Mouse (Mus musculus) erythroblast, adult 5-6 weeks (primary cell): ENCODE results near the gene Klk1b8. TPM values are rescaled to one million over a fixed set of nuclear protein-coding genes. Genes with fewer than 3 reads are reported as not detected.
"Not testable (repeated sequence)": the region's sequence is repeated elsewhere in the genome, so short reads cannot be mapped to it uniquely, and the experiment has no call there.

ENCODE experiments used
- ATAC-seq: replicated peaks from 2 replicates; pipeline ENCODE4 v1.8.0; 2016; ENCODE audit warnings: moderate number of reproducible peaks, mild to moderate bottlenecking, moderate TSS enrichment, inconsistent platforms; ENCODE audit not compliant: poor library complexity, low FRiP score, severe bottlenecking
- total RNA-seq, 2 experiments: library from RNA; stranded (forward) in 1 of 2; stranded (reverse) in 1 of 2; fragments of 150-400 nt in 1 of 2; fragments of 200-764, 138-1000 nt in 1 of 2; gene quantifications; 2 replicates each; pipeline versions ENCODE4 v1.2.3 to v1.2.4; 2015 to 2017; ENCODE audit warnings: low replicate concordance in 2 of 2

The Klk1b8 gene
- total RNA-seq, 2 experiments from 2014 or later, result not detected

DNA sequence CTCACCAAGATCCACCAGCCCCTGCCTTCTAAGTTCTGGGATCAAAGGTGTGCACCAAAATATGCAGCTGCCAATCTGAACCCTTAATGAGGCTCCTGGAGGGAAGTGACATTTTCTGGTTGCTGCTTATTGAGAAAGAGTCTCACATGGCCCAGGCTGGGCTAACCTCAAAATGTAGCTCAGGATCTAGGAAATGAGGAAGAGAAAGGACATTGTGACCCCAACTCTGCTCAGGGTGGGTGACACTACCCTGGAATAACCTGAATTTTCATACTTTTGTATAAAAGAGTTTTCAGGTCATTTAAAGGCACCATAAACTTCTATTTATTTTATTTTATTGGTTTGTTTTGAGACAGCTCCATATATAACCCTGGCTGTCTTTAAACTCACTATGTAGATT, 35.2 kb downstream of the Klk1b8 start:
- no peak for ATAC-seq

DNA sequence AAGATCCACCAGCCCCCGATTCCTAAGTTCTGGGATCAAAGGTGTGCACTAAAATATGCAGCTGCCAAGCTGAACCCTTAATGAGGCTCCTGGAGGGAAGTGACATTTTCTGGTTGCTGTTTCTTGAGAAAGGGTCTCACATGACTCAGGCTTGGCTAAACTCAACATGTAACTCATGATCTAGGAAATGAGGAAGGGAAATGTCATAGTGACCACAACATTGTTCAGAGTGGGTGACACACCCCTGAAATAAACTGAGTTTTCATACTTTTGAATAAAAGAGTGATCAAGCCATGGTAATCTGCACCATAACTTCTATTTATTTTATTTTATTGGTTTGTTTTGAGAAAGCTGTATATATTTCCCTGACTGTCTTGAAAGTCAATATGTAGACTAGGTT, 44.4 kb downstream of the Klk1b8 start:
- not testable (repeated sequence) for ATAC-seq

DNA sequence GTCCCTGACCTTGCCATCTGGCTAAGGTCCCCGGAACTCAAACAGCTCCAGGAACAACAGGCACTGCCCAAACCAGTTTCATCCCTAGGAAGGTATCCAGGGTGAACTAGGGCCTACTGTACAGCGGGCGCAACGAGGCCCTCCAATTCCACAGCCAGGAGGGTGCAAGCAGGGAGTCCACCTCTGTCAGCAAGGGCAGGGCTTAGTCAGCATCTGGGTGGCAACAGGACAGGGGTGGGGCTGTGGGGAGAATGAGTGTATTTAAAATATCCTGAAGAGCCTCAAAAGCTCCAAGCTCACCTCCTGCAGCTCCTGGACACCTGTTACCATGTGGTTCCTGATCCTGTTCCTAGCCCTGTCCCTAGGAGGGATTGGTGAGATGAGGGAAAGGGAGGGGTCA, 45.1 kb downstream of the Klk1b8 start, which contains the start of gene Klk1b11:
Gene Klk1b11 (plus strand): TSS at position 301 of the 400 bp plus-strand sequence.
- ATAC-seq, result not testable (repeated sequence)

Other genes starting within 250 kb of the Klk1b8 start
- gene Klk13, start 238.1 kb upstream of the Klk1b8 start, total RNA-seq (2015; ENCODE audit: low replicate concordance), result not detected in 2 replicates
- gene Klk13, start 238.1 kb upstream of the Klk1b8 start, total RNA-seq (2017; ENCODE audit: low replicate concordance), result not detected in 2 replicates
- gene Klk12, start 181.8 kb upstream of the Klk1b8 start, total RNA-seq (2015; ENCODE audit: low replicate concordance), result not detected in 2 replicates
- not detected in 2 replicates for gene Klk12, start 181.8 kb upstream of the Klk1b8 start, total RNA-seq (2017; ENCODE audit: low replicate concordance)
- not detected in 2 replicates for gene Klk11, start 176.1 kb upstream of the Klk1b8 start, total RNA-seq (2015; ENCODE audit: low replicate concordance)
- not detected in 2 replicates for gene Klk11, start 176.1 kb upstream of the Klk1b8 start, total RNA-seq (2017; ENCODE audit: low replicate concordance)
- not detected in 2 replicates for gene Klk10, start 169.6 kb upstream of the Klk1b8 start, total RNA-seq (2015; ENCODE audit: low replicate concordance)
- not detected in 2 replicates for gene Klk10, start 169.6 kb upstream of the Klk1b8 start, total RNA-seq (2017; ENCODE audit: low replicate concordance)
- not detected in 2 replicates for gene Klk9, start 158.8 kb upstream of the Klk1b8 start, total RNA-seq (2015; ENCODE audit: low replicate concordance)
- gene Klk9, start 158.8 kb upstream of the Klk1b8 start, total RNA-seq (2017; ENCODE audit: low replicate concordance), result not detected in 2 replicates
- 6.1 TPM in 1 of 2 replicates, not detected in the other for gene Klk8, start 153.1 kb upstream of the Klk1b8 start, total RNA-seq (2015; ENCODE audit: low replicate concordance)
- gene Klk8, start 153.1 kb upstream of the Klk1b8 start, total RNA-seq (2017; ENCODE audit: low replicate concordance), result 0.56 and 8.3 TPM in 2 replicates
- gene Klk7, start 139.4 kb upstream of the Klk1b8 start, total RNA-seq (2015; ENCODE audit: low replicate concordance), result not detected in 2 replicates
- not detected in 2 replicates for gene Klk7, start 139.4 kb upstream of the Klk1b8 start, total RNA-seq (2017; ENCODE audit: low replicate concordance)
- gene Klk6, start 126.2 kb upstream of the Klk1b8 start, total RNA-seq (2015; ENCODE audit: low replicate concordance), result not detected in 2 replicates
- not detected in 2 replicates for gene Klk6, start 126.2 kb upstream of the Klk1b8 start, total RNA-seq (2017; ENCODE audit: low replicate concordance)
- not detected in 2 replicates for gene Klk5, start 108.7 kb upstream of the Klk1b8 start, total RNA-seq (2015; ENCODE audit: low replicate concordance)
- gene Klk5, start 108.7 kb upstream of the Klk1b8 start, total RNA-seq (2017; ENCODE audit: low replicate concordance), result not detected in 2 replicates
- not detected in 2 replicates for gene Klk4, start 69.5 kb upstream of the Klk1b8 start, total RNA-seq (2015; ENCODE audit: low replicate concordance)
- gene Klk4, start 69.5 kb upstream of the Klk1b8 start, total RNA-seq (2017; ENCODE audit: low replicate concordance), result not detected in 2 replicates
- not detected in 2 replicates for gene Klk15, start 16.9 kb upstream of the Klk1b8 start, total RNA-seq (2015; ENCODE audit: low replicate concordance)
- gene Klk15, start 16.9 kb upstream of the Klk1b8 start, total RNA-seq (2017; ENCODE audit: low replicate concordance), result not detected in 2 replicates
- not detected in 2 replicates for gene Klk1b1, start 16.1 kb downstream of the Klk1b8 start, total RNA-seq (2015; ENCODE audit: low replicate concordance)
- not detected in 2 replicates for gene Klk1b1, start 16.1 kb downstream of the Klk1b8 start, total RNA-seq (2017; ENCODE audit: low replicate concordance)
- not detected in 2 replicates for gene Klk1b9, start 25.4 kb downstream of the Klk1b8 start, total RNA-seq (2015; ENCODE audit: low replicate concordance)
- not detected in 2 replicates for gene Klk1b9, start 25.4 kb downstream of the Klk1b8 start, total RNA-seq (2017; ENCODE audit: low replicate concordance)
- gene Klk1b11, start 45.2 kb downstream of the Klk1b8 start, total RNA-seq (2015; ENCODE audit: low replicate concordance), result not detected in 2 replicates
- not detected in 2 replicates for gene Klk1b11, start 45.2 kb downstream of the Klk1b8 start, total RNA-seq (2017; ENCODE audit: low replicate concordance)
- gene Klk1b26, start 61.5 kb downstream of the Klk1b8 start, total RNA-seq (2015; ENCODE audit: low replicate concordance), result not detected in 2 replicates
- not detected in 2 replicates for gene Klk1b26, start 61.5 kb downstream of the Klk1b8 start, total RNA-seq (2017; ENCODE audit: low replicate concordance)
- gene Klk1b27, start 101.6 kb downstream of the Klk1b8 start, total RNA-seq (2015; ENCODE audit: low replicate concordance), result not detected in 2 replicates
- gene Klk1b27, start 101.6 kb downstream of the Klk1b8 start, total RNA-seq (2017; ENCODE audit: low replicate concordance), result not detected in 2 replicates
- gene Klk1b21, start 151.7 kb downstream of the Klk1b8 start, total RNA-seq (2015; ENCODE audit: low replicate concordance), result not detected in 2 replicates
- not detected in 2 replicates for gene Klk1b21, start 151.7 kb downstream of the Klk1b8 start, total RNA-seq (2017; ENCODE audit: low replicate concordance)
- gene Klk1b22, start 162.0 kb downstream of the Klk1b8 start, total RNA-seq (2015; ENCODE audit: low replicate concordance), result not detected in 2 replicates
- not detected in 2 replicates for gene Klk1b22, start 162.0 kb downstream of the Klk1b8 start, total RNA-seq (2017; ENCODE audit: low replicate concordance)
- not detected in 2 replicates for gene Klk1b16, start 186.1 kb downstream of the Klk1b8 start, total RNA-seq (2015; ENCODE audit: low replicate concordance)
- not detected in 2 replicates for gene Klk1b16, start 186.1 kb downstream of the Klk1b8 start, total RNA-seq (2017; ENCODE audit: low replicate concordance)
- gene Klk1b24, start 237.6 kb downstream of the Klk1b8 start, total RNA-seq (2015; ENCODE audit: low replicate concordance), result not detected in 2 replicates
- gene Klk1b24, start 237.6 kb downstream of the Klk1b8 start, total RNA-seq (2017; ENCODE audit: low replicate concordance), result not detected in 2 replicates
- not detected in 2 replicates for gene Klk1b3, start 247.5 kb downstream of the Klk1b8 start, total RNA-seq (2015; ENCODE audit: low replicate concordance)
- gene Klk1b3, start 247.5 kb downstream of the Klk1b8 start, total RNA-seq (2017; ENCODE audit: low replicate concordance), result not detected in 2 replicates